Mouse (Mus musculus) kidney, postnatal 14 days (tissue): ENCODE results near the gene Zfp454.

Experiments used
- DNase-seq: peaks from one replicate; pipeline ENCODE4 v3.0.0; 2022; ENCODE audit warnings: mixed read lengths

The Zfp454 gene

GRCm38 (mm10) chr11:50887390-50888128 lies at the start of gene Zfp454:
Gene Zfp454, minus strand, starts transcription at chr11:50887651.
- peak; percentile 94 for DNase-seq

GRCm38 (mm10) chr11:50932040-50932439 lies 44.6 kb upstream of the Zfp454 start:
- no peak for DNase-seq

GRCm38 (mm10) chr11:50931451-50931866 lies 44.0 kb upstream of the Zfp454 start, which contains the start of gene Zfp354b:
Gene Zfp354b, minus strand, starts transcription at chr11:50931633.
- DNase-seq, result peak; percentile 92

GRCm38 (mm10) chr11:50931021-50931420 lies 43.6 kb upstream of the Zfp454 start:
- DNase-seq, result no peak

GRCm38 (mm10) chr11:50930469-50931014 lies 43.1 kb upstream of the Zfp454 start:
- no peak for DNase-seq

GRCm38 (mm10) chr11:50915671-50916320 lies 28.3 kb upstream of the Zfp454 start, which contains the start of gene Zfp2:
Gene Zfp2, minus strand, starts transcription at chr11:50916165.
- DNase-seq, result peak; percentile 95

DNA sequence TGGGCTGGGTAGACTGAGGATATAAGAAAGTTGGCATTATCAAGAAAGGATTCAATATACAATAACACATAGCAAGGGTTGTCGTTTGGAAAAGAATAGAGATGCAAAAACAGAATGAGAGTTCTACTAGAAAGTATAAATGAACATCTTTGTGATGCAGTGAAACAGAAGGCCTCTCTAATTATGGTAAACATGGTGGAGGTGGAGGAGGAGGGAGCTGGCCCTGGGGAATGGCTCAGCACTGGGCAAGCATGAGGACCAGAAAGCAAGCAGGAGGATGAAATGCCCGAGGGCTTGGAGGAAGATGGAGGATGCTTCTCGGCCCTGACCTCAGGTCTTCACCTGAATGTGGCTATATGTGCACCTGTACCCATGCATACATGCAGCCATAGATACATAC lies 27.0 kb upstream of the Zfp454 start:
- no peak for DNase-seq

DNA sequence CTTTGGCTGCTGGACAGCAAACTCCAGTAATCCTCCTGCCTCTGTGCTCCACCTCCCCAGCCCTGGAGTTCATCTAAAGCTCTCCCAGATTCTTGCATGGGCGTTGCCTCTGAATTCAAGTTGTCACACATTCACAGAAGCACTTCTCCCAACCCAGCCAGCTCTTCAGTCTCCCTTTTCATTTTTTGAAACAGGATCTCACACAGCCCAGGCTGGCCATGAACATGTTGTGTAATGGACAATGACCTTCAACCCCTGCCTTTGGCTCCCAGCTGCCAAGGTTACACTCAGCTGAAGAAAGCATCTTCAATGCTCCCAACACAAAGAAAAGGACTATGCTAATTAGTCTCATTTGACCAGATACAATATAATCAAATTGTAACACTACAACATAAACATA lies 25.9 kb upstream of the Zfp454 start:
- no peak for DNase-seq

DNA sequence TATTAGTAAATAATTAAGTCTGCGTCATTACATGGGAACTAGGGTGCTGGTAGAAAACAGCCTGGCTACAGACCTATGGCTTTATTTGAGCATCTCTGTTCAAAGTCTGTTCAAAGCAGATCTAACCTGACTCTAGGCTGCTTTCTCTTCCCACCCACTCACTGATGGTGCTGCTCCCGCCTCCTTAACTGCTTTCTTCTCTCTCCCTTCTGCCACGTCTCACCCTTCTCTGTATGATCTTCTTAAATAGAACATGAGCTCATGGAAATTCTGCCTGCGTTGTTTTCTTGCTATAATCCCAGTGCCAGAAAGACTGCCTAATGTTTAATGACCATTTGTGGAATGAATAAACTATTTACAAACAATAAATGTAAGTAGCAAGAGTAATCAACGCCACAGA lies 20.7 kb upstream of the Zfp454 start:
- DNase-seq, result no peak

- no peak for DNase-seq
Observed at GRCm38 (mm10) chr11:50897359-50897758, 9.9 kb upstream of the Zfp454 start.

GRCm38 (mm10) chr11:50892441-50892840 lies 5.0 kb upstream of the Zfp454 start:
- DNase-seq, result no peak

GRCm38 (mm10) chr11:50886933-50887293 lies 538 bp downstream of the Zfp454 start:
- no peak for DNase-seq

GRCm38 (mm10) chr11:50886231-50886932 lies 1.1 kb downstream of the Zfp454 start:
- peak; percentile 4 for DNase-seq

DNA sequence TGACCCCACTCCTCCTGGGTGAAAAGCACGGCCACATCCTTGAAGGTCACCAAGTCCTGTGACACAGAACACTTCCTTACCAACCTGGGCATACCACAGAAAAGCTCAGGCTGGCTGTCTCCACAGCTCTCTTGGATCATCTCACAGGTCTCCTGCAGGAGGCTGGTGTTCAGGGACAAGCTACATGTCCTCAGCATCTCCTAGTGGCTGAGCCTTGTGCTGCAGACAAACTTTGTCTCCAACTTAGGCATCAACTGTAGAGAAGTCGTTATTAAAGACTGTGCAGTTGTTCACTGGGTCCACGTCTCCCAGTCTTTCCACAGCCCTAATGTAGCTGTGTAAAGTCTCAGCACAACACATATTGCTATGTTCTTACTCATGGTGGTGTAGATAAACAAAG lies 3.7 kb downstream of the Zfp454 start:
- DNase-seq, result no peak

- DNase-seq, result no peak
Observed at GRCm38 (mm10) chr11:50878641-50879040, 8.8 kb downstream of the Zfp454 start.

DNA sequence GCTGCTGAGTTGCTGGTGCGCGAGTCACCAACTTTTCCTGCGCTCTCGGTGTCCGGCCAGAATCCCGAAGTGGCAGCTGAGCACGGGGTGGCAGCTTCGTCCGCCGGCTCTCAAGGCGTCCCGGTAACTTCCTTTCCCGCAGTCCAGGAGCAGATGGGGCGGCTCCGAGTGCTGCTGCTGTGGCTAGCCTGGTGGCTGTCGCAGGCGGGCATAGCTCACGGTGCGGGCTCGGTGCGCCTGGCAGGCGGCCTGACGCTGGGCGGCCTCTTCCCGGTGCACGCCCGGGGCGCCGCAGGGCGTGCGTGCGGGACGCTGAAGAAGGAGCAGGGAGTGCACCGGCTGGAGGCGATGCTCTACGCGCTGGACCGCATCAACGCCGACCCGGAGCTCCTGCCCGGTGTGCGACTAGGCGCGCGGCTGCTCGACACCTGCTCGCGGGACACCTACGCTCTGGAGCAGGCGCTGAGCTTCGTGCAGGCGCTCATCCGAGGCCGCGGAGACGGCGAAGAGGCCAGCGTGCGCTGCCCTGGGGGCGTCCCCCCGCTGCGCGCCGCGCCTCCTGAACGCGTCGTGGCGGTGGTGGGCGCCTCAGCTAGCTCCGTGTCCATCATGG lies 36.4 kb downstream of the Zfp454 start:
- peak; percentile 19 for DNase-seq

DNA sequence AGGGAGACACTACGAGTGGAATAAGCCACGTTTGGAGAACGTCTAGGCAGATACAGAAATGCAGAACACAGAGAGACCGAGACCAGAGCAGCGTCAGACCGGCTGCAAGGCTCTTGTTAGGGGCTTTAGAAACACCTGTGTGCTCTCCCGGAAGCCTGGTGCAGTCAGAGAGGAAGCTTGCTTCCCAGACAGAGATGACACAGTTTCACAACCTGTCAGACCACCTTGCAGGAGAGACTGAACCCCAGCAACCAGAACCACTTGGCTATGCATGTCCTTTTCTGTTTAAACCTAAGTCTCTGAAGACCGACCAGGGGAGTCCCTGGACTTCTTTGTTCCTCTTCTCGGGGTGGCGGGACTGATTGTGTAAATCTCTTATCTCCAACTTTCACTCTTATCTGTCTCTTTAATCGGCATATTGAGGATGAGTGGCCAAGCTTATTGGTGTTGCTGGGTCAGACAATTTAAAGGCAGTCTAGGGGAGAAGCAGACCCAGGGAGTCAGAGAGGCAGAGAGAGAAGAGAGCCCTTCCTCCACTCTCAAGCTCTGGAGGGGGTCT lies 37.2 kb downstream of the Zfp454 start, which contains the start of gene Grm6:
TSS of gene Grm6 (plus strand) at position 509 of the 559 bp plus-strand sequence.
- DNase-seq, result no peak

DNA sequence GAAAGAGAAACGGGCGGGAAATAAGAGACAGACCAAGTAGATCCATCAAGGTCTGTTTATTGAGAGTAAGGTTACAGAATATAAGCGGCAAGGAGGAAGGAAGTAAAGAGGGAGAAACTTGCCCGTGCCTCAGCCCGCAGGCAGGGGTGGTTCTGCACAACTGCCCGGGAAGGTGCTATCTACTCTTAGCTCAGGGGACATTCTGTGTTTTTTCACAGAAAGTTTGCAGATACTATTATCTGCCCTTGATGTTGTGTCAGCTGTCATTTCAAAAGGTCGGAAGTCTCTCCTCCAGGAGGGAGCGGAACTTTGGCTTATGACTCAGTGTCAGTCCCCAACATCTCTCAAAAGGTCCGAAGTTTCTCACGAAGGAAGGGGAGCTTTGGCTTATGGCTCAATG lies 38.1 kb downstream of the Zfp454 start:
- DNase-seq, result no peak

GRCm38 (mm10) chr11:50848520-50849137 lies 38.8 kb downstream of the Zfp454 start:
- DNase-seq, result no peak

- no peak for DNase-seq
Observed at GRCm38 (mm10) chr11:50847047-50847446, 40.4 kb downstream of the Zfp454 start.

DNA sequence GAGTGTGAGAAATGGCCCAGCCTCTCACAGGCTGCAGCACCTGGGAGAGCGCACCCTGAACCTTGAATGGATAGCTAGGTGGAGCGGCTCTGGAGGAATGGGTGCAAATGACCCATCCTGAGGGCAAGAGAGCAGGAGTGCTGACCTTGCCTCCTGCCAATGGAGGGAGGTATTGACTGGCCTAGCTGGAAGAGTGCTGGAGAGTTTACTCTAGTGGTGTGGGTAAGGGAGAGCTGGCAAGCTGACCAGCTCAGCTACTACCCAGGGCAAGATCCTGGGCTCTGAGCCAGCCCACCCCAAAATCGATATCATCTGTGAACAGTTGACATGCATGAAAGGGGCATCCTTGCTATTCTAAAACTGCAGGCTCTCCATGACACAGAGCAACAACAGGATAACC lies 41.5 kb downstream of the Zfp454 start:
- DNase-seq, result no peak
